Mouse (Mus musculus): ENCODE results near the gene Atp8a2. TPM values are rescaled to one million over a fixed set of nuclear protein-coding genes. Genes with fewer than 3 reads are reported as not detected.
"Not testable (repeated sequence)": the region's sequence is repeated elsewhere in the genome, so short reads cannot be mapped to it uniquely, and the experiment has no call there.

Atp8a2 gene
- polyA plus RNA-seq, 1 experiment from 2014 or later, result 9.0 TPM

- no peak; the same call in 1 of the 2 replicates for ATAC-seq (ENCODE audit: insufficient number of reproducible peaks, insufficient read depth, low FRiP score, low read depth)
- 30% methylated on average over 7 of the region's 7 CpGs for WGBS
- Histone ChIP-seq H3K9ac (ENCODE audit: low read length) (no peak overlapping the region), H3K9me3 (ENCODE audit: control insufficient read depth, low read length) (no peaks in the 10 kb centered on the region), H3K27ac (replicated peaks in 1 of 2; ENCODE audit: control insufficient read depth in 1 of 2, insufficient read depth in 1 of 2, low read depth in 2 of 2, low read length in 2 of 2) (no peak overlapping the region), H3K4me1 (ENCODE audit: control insufficient read depth in 2 of 2, insufficient read depth in 2 of 2, low read length in 2 of 2) (peaks cover 5 to 10% of the 10 kb centered on the region in 2 experiments; a peak in 3 of 4 replicates), H3K27me3 (ENCODE audit: control insufficient read depth, insufficient read depth, low read length) (no peaks in the 10 kb centered on the region), H3K36me3 (ENCODE audit: control insufficient read depth, insufficient read depth, low read length) (no peaks in the 10 kb centered on the region), H3K4me2 (ENCODE audit: low read length) (no peak overlapping the region), H3K4me3 (ENCODE audit: control insufficient read depth in 1 of 2, insufficient read depth in 1 of 2, low read depth in 1 of 2, low read length in 2 of 2) (no peak overlapping the region)
These were observed 253.9 kb downstream of the Atp8a2 start for GRCm38 (mm10) chr14:59942864-59943611.

GRCm38 (mm10) chr14:59942199-59942598, 254.8 kb downstream of the Atp8a2 start:
- no peak for ATAC-seq (ENCODE audit: insufficient number of reproducible peaks, insufficient read depth, low FRiP score, low read depth)
- Histone ChIP-seq H3K9me3 (ENCODE audit: control insufficient read depth, low read length) (no peaks in the 10 kb centered on the region), H3K36me3 (ENCODE audit: control insufficient read depth, insufficient read depth, low read length) (no peaks in the 10 kb centered on the region), H3K27ac (replicated peaks in 1 of 2; ENCODE audit: control insufficient read depth in 1 of 2, insufficient read depth in 1 of 2, low read depth in 2 of 2, low read length in 2 of 2) (no peak overlapping the region), H3K4me1 (ENCODE audit: control insufficient read depth in 2 of 2, insufficient read depth in 2 of 2, low read length in 2 of 2) (peaks cover 5 to 10% of the 10 kb centered on the region in 2 experiments; a peak in 3 of 4 replicates), H3K9ac (ENCODE audit: low read length) (no peak overlapping the region), H3K4me2 (ENCODE audit: low read length) (no peak overlapping the region), H3K4me3 (ENCODE audit: control insufficient read depth in 1 of 2, insufficient read depth in 1 of 2, low read depth in 1 of 2, low read length in 2 of 2) (no peak overlapping the region), H3K27me3 (ENCODE audit: control insufficient read depth, insufficient read depth, low read length) (no peaks in the 10 kb centered on the region)
- 29% methylated on average over 2 of the region's 2 CpGs for WGBS

DNA sequence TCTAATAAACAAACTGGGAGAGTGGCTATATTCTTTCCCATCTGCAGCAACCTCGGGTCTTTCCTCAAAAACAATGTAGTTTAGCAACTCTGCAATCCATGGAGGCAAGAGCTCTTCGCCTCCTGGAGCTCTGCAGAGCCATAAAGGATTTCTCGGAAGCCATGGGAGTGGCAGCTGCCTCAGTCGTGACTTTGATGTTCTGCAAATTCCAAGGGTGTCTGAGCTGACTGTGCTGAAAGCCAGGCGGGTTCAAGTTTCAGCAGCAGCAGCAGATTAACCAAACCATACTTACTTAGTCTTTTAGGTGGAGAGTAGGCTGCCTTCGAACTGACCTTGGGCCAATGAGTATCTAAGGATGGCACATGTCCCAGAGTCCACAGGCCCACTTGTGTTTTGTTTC, 264.6 kb downstream of the Atp8a2 start:
- no peak for ATAC-seq (ENCODE audit: insufficient number of reproducible peaks, insufficient read depth, low FRiP score, low read depth)
- H3K4me2 ChIP-seq (ENCODE audit: low read length), result no peak overlapping the region
- WGBS, result 25% methylated on average over 6 of the region's 6 CpGs
- peaks cover 5 to 10% of the 10 kb centered on the region in 2 experiments; a peak in 2 of 4 replicates for H3K4me1 ChIP-seq (ENCODE audit: control insufficient read depth in 2 of 2, insufficient read depth in 2 of 2, low read length in 2 of 2)
- H3K27ac ChIP-seq (replicated peaks in 1 of 2; ENCODE audit: control insufficient read depth in 1 of 2, insufficient read depth in 1 of 2, low read depth in 2 of 2, low read length in 2 of 2), result no peak overlapping the region
- H3K36me3 ChIP-seq (ENCODE audit: control insufficient read depth, insufficient read depth, low read length), result no peaks in the 10 kb centered on the region
- H3K27me3 ChIP-seq (ENCODE audit: control insufficient read depth, insufficient read depth, low read length), result no peaks in the 10 kb centered on the region
- H3K9ac ChIP-seq (ENCODE audit: low read length), result no peak overlapping the region
- no peaks in the 10 kb centered on the region for H3K9me3 ChIP-seq (ENCODE audit: control insufficient read depth, low read length)
- no peak overlapping the region for H3K4me3 ChIP-seq (ENCODE audit: control insufficient read depth in 1 of 2, insufficient read depth in 1 of 2, low read depth in 1 of 2, low read length in 2 of 2)

DNA sequence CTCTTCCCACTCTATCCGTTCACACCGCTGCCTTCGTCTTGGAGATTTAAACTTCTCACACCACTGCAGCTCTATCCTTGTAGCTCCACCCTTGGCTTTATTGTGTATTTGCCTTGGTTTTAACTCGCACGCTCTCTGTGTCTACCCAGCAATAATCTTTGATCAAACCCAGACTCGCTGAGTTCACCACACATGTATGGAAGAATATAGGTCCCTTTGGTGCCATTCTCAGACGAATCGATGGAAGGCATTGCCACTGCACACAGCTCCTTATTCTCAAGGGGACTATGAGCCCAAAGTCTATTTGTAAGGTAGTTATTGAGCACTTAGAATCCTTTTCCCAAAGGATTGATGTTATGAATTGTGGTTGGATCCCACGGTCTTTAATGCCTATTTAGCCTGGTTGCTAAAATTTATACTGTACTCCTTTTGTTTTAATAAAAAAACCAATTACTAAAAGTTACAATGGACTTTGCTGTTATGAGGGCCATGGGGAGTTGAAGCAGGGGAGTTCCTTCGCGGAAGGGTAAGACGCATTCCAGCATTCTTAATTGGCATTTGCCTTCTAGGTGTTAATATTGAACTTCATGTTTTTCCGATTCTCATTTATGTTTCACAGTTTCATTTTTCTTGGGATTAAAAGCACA, 265.4 kb downstream of the Atp8a2 start:
- Histone ChIP-seq H3K27me3 (ENCODE audit: control insufficient read depth, insufficient read depth, low read length) (no peaks in the 10 kb centered on the region), H3K4me2 (ENCODE audit: low read length) (no peak overlapping the region), H3K9ac (ENCODE audit: low read length) (no peak overlapping the region), H3K4me3 (ENCODE audit: control insufficient read depth in 1 of 2, insufficient read depth in 1 of 2, low read depth in 1 of 2, low read length in 2 of 2) (no peak overlapping the region), H3K4me1 (ENCODE audit: control insufficient read depth in 2 of 2, insufficient read depth in 2 of 2, low read length in 2 of 2) (peaks cover 5 to 10% of the 10 kb centered on the region in 2 experiments; a peak in 2 of 4 replicates), H3K9me3 (ENCODE audit: control insufficient read depth, low read length) (no peaks in the 10 kb centered on the region), H3K27ac (replicated peaks in 1 of 2; ENCODE audit: control insufficient read depth in 1 of 2, insufficient read depth in 1 of 2, low read depth in 2 of 2, low read length in 2 of 2) (no peak overlapping the region), H3K36me3 (ENCODE audit: control insufficient read depth, insufficient read depth, low read length) (no peaks in the 10 kb centered on the region)
- no peak for ATAC-seq (ENCODE audit: insufficient number of reproducible peaks, insufficient read depth, low FRiP score, low read depth)
- 94% methylated on average over 13 of the region's 13 CpGs for WGBS

DNA sequence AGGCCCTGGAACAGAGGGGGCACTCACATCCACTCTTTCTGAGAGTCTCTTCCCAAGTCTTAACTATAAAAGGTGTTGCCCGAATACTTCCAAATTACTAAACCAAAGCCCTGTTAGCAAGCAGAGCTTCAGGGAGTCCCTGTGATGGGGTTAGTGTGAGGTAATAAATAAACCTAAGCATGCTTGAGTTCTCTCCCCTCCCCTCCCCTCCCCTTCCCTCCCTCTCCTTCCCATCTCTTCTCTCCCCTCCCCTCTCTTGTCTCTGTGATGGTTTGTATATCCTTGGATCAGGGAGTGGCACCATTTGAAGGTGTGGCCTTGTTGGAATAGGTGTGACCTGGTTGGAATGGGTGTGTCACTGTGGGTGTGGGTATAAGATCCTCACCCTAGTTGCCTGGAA, 267.8 kb downstream of the Atp8a2 start:
- WGBS, result 96% methylated on average over 1 of the region's 1 CpGs
- not testable (repeated sequence) for H3K9me3 ChIP-seq (ENCODE audit: control insufficient read depth, low read length); H3K36me3 ChIP-seq (ENCODE audit: control insufficient read depth, insufficient read depth, low read length); ATAC-seq (ENCODE audit: insufficient number of reproducible peaks, insufficient read depth, low FRiP score, low read depth); H3K4me2 ChIP-seq (ENCODE audit: low read length); H3K27me3 ChIP-seq (ENCODE audit: control insufficient read depth, insufficient read depth, low read length); H3K4me1 ChIP-seq (ENCODE audit: control insufficient read depth in 2 of 2, insufficient read depth in 2 of 2, low read length in 2 of 2); H3K4me3 ChIP-seq (ENCODE audit: control insufficient read depth in 1 of 2, insufficient read depth in 1 of 2, low read depth in 1 of 2, low read length in 2 of 2); H3K9ac ChIP-seq (ENCODE audit: low read length); H3K27ac ChIP-seq (replicated peaks in 1 of 2; ENCODE audit: control insufficient read depth in 1 of 2, insufficient read depth in 1 of 2, low read depth in 2 of 2, low read length in 2 of 2)

- H3K9me3 ChIP-seq (ENCODE audit: control insufficient read depth, low read length), result no peaks in the 10 kb centered on the region
- peaks cover 4 to 8% of the 10 kb centered on the region in 2 experiments; a peak in 3 of 4 replicates for H3K4me1 ChIP-seq (ENCODE audit: control insufficient read depth in 2 of 2, insufficient read depth in 2 of 2, low read length in 2 of 2)
- no peak overlapping the region for H3K9ac ChIP-seq (ENCODE audit: low read length)
- H3K27me3 ChIP-seq (ENCODE audit: control insufficient read depth, insufficient read depth, low read length), result no peaks in the 10 kb centered on the region
- no peak overlapping the region for H3K27ac ChIP-seq (replicated peaks in 1 of 2; ENCODE audit: control insufficient read depth in 1 of 2, insufficient read depth in 1 of 2, low read depth in 2 of 2, low read length in 2 of 2)
- no peak overlapping the region for H3K4me3 ChIP-seq (ENCODE audit: control insufficient read depth in 1 of 2, insufficient read depth in 1 of 2, low read depth in 1 of 2, low read length in 2 of 2)
- WGBS, result 89% methylated on average over 5 of the region's 5 CpGs
- no peak overlapping the region for H3K4me2 ChIP-seq (ENCODE audit: low read length)
- H3K36me3 ChIP-seq (ENCODE audit: control insufficient read depth, insufficient read depth, low read length), result no peaks in the 10 kb centered on the region
- ATAC-seq (ENCODE audit: insufficient number of reproducible peaks, insufficient read depth, low FRiP score, low read depth), result no peak
These were observed 268.2 kb downstream of the Atp8a2 start for GRCm38 (mm10) chr14:59928781-59929180.

DNA sequence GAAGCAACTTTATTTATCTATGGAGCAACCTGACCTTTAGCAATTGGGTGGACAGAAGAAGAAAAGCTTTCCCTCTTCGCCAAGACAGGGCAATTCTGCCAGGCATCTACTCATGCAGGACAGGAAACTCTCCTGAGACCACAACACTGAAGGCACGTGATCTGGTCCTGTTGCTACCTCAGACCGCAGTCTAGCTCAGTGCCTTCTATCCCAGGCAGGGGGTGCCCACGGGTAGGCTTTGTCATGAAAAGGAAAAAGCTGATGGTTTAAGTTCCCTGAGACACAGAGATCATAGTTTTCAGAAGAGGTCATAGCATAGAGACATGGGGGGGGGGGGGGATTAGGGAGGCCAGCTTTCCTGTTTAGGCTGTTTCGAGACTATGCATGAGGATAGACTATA, 269.2 kb downstream of the Atp8a2 start:
- ATAC-seq (ENCODE audit: insufficient number of reproducible peaks, insufficient read depth, low FRiP score, low read depth), result no peak
- H3K27me3 ChIP-seq (ENCODE audit: control insufficient read depth, insufficient read depth, low read length), result no peaks in the 10 kb centered on the region
- H3K9me3 ChIP-seq (ENCODE audit: control insufficient read depth, low read length), result no peaks in the 10 kb centered on the region
- H3K4me2 ChIP-seq (ENCODE audit: low read length), result no peak overlapping the region
- H3K9ac ChIP-seq (ENCODE audit: low read length), result no peak overlapping the region
- H3K4me1 ChIP-seq (ENCODE audit: control insufficient read depth in 2 of 2, insufficient read depth in 2 of 2, low read length in 2 of 2), result peaks cover 4 to 8% of the 10 kb centered on the region in 2 experiments; a peak in 3 of 4 replicates
- no peak overlapping the region for H3K27ac ChIP-seq (replicated peaks in 1 of 2; ENCODE audit: control insufficient read depth in 1 of 2, insufficient read depth in 1 of 2, low read depth in 2 of 2, low read length in 2 of 2)
- 83% methylated on average over 5 of the region's 5 CpGs for WGBS
- H3K36me3 ChIP-seq (ENCODE audit: control insufficient read depth, insufficient read depth, low read length), result no peaks in the 10 kb centered on the region
- no peak overlapping the region for H3K4me3 ChIP-seq (ENCODE audit: control insufficient read depth in 1 of 2, insufficient read depth in 1 of 2, low read depth in 1 of 2, low read length in 2 of 2)

Measured in heart, embryonic 14.5 days (tissue).